Mouse (Mus musculus) heart, postnatal 0 days (tissue): ENCODE results near the gene Ppm1g.

Experiments
- CTCF ChIP-seq: IDR thresholded peaks from 2 replicates; pipeline ENCODE4 v1.5.1; 2016; ENCODE audit warnings: antibody characterized with exemption, control low read depth, low read depth
- EP300 ChIP-seq: IDR thresholded peaks from 2 replicates; pipeline ENCODE4 v1.6.1; 2016; ENCODE audit warnings: antibody characterized with exemption, low read depth

DNA sequence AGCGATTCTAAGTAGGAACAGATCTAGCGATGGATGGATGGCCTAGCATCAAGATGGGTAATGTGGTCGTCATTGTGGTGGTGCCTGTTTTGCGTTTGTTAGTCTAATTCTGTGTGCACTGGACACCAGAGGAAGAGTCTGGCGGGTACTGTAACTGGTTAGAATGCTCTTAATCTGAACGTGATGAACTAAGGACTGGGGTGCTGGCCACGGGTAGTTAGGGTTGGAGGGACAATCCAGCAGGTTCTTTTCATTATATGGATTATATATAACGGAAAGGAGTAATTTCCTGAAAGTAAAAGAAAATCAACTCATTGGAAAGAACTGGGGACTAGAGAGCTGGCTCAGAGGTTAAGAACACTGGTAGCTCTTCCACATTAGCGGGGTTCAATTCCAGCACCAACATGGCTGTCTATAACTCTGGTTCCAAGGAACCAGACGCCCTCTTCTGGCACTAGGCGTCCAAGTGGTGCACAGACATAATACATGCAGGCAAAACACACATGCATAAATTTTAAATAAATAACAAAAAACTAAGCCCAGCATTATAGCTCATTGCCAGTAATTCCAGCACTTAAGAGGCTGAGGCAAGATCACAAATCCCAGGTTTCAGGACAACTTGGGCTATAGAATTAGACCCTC lies 938 bp upstream of the Ppm1g start:
- TF ChIP-seq CTCF (peak; percentile 33), EP300 (no peak)
